Mouse (Mus musculus) Patski (cell line): ENCODE data around the gene Hlcs. TPM values are rescaled to one million over a fixed set of nuclear protein-coding genes. Genes with fewer than 3 reads are reported as not detected.

ENCODE experiments used
- ATAC-seq: fragments of 100-300 bp; one replicate; pipeline ENCODE4 v1.8.0; 2021
- CTCF ChIA-PET: fragments of 350-600 bp; sonication (Branson Sonifier 250); formaldehyde crosslinking; loops from one replicate; lab custom pipeline; 2022; ENCODE audit warnings: inconsistent platforms; lab: Charles Lee
- POLR2A ChIA-PET: fragments of 350-600 bp; sonication (Branson Sonifier 250); formaldehyde crosslinking; loops from one replicate; lab custom pipeline; 2022; ENCODE audit warnings: antibody characterized with exemption, inconsistent platforms; lab: Charles Lee
- DNase-seq: peaks from one replicate; pipeline ENCODE4 v3.0.0-alpha.2; 2011; ENCODE audit warnings: low read depth, low spot score
- H3K27me3 ChIP-seq: fragments of 371-371 bp; one replicate; pipeline ENCODE4 v1.5.1; 2021
- CTCF ChIP-seq: fragments of 100-300 bp; IDR thresholded peaks from one replicate; pipeline ENCODE4 v1.5.1; 2021
- in situ Hi-C: fragments of 300-500 bp; cut with MboI; formaldehyde crosslinking; loops from 3 replicates; pipeline ENCODE4 v1.11.1; 2018; ENCODE audit warnings: low pct_unique_long_range_greater_than_20kb, mixed read lengths
- polyA plus RNA-seq: library from polyadenylated mRNA; unstranded; gene quantifications from one replicate; pipeline ENCODE4 v1.2.3, GENCODE M21; 2021

Gene Hlcs
- polyA plus RNA-seq, 1 experiment from 2014 or later, result 15.3 TPM

GRCm38 (mm10) chr16:94290073-94290999, 23.0 kb downstream of the Hlcs start:
- no peak for TF ChIP-seq CTCF
- in situ Hi-C loops, result no loop called here
- CTCF ChIA-PET, result interaction anchor here (2.1 kb wide), 1 partner anchor 12 kb away, joined by 4 read pairs; no protein-coding TSS in a partner anchor
- ATAC-seq (peak; percentile 87), DNase-seq (no peak)
- POLR2A ChIA-PET, result interaction anchor here (1.3 kb wide), 1 partner anchor 21 kb away, joined by 5 read pairs; no protein-coding TSS in a partner anchor
- peaks cover 9% of the 10 kb centered on the region for H3K27me3 ChIP-seq

GRCm38 (mm10) chr16:94289138-94290072, 24.0 kb downstream of the Hlcs start:
- peaks cover 9% of the 10 kb centered on the region for H3K27me3 ChIP-seq
- peak; percentile 44 for ATAC-seq
- in situ Hi-C loops, result no loop called here
- DNase-seq, result no peak
- CTCF ChIA-PET, result interaction anchor here (1.1 kb wide), 1 partner anchor 19 kb away, joined by 3 read pairs; no protein-coding TSS in a partner anchor
- TF ChIP-seq CTCF, result no peak
- POLR2A ChIA-PET, result interaction anchor here (1.0 to 1.3 kb wide), 3 partner anchors 16 to 29 kb away, joined by 3 to 5 read pairs (median 3); no protein-coding TSS in a partner anchor

- in situ Hi-C loops, result no loop called here
- POLR2A ChIA-PET, result no interaction called here
Observed at GRCm38 (mm10) chr16:94287826-94288225, 25.5 kb downstream of the Hlcs start.

GRCm38 (mm10) chr16:94283972-94284371, 29.4 kb downstream of the Hlcs start:
- no peak for DNase-seq
- no peak for TF ChIP-seq CTCF
- in situ Hi-C loops, result no loop called here
- no peak for ATAC-seq
- CTCF ChIA-PET, result no interaction called here
- POLR2A ChIA-PET, result interaction anchor here (0.7 kb wide), 1 partner anchor 40 kb away, joined by 3 read pairs; no protein-coding TSS in a partner anchor
- H3K27me3 ChIP-seq, result no peaks in the 10 kb centered on the region

More at GRCm38 (mm10) chr16:94287826-94288225, 25.5 kb downstream of the Hlcs start:
- DNase-seq (no peak), ATAC-seq (no peak)
- H3K27me3 ChIP-seq, result peaks cover 5% of the 10 kb centered on the region
- TF ChIP-seq CTCF, result no peak
- CTCF ChIA-PET, result no interaction called here

GRCm38 (mm10) chr16:94270826-94271225, 42.5 kb downstream of the Hlcs start:
- DNase-seq (no peak), ATAC-seq (no peak)
- ChIA-PET CTCF (interaction anchor here (0.9 to 1.3 kb wide), 2 partner anchors 18 to 43 kb away, joined by 3 read pairs; partner anchors contain the start of gene Hlcs), POLR2A (no interaction called here)
- in situ Hi-C loops, result no loop called here
- TF ChIP-seq CTCF, result no peak
- no peaks in the 10 kb centered on the region for H3K27me3 ChIP-seq

GRCm38 (mm10) chr16:94269635-94270034, 43.7 kb downstream of the Hlcs start:
- in situ Hi-C loops, result no loop called here
- DNase-seq (peak; percentile 24), ATAC-seq (peak; percentile 54)
- ChIA-PET CTCF (interaction anchor here (0.8 to 1.3 kb wide), 5 partner anchors 32 to 512 kb away, joined by 3 read pairs; partner anchors contain the start of gene Hlcs), POLR2A (no interaction called here)
- H3K27me3 ChIP-seq, result no peaks in the 10 kb centered on the region
- TF ChIP-seq CTCF, result no peak

GRCm38 (mm10) chr16:94268205-94268604, 45.2 kb downstream of the Hlcs start:
- in situ Hi-C loops, result no loop called here
- CTCF ChIA-PET, result no interaction called here
- TF ChIP-seq CTCF, result no peak

GRCm38 (mm10) chr16:94264611-94265010, 48.8 kb downstream of the Hlcs start:
- ATAC-seq, result no peak
- CTCF ChIA-PET, result interaction anchor here (1.3 kb wide), 1 partner anchor 49 kb away, joined by 3 read pairs; the partner anchor contains the start of gene Hlcs
- in situ Hi-C loops, result no loop called here
- DNase-seq, result no peak
- POLR2A ChIA-PET, result no interaction called here
- no peaks in the 10 kb centered on the region for H3K27me3 ChIP-seq
- no peak for TF ChIP-seq CTCF

More at GRCm38 (mm10) chr16:94268205-94268604, 45.2 kb downstream of the Hlcs start:
- POLR2A ChIA-PET, result no interaction called here
- DNase-seq, result no peak
- H3K27me3 ChIP-seq, result no peaks in the 10 kb centered on the region
- no peak for ATAC-seq

GRCm38 (mm10) chr16:94262501-94262900, 50.9 kb downstream of the Hlcs start:
- TF ChIP-seq CTCF, result no peak
- ChIA-PET POLR2A (interaction anchor here (0.7 kb wide), 2 partner anchors 111 to 177 kb away, joined by 3 to 5 read pairs; no protein-coding TSS in a partner anchor), CTCF (no interaction called here)
- in situ Hi-C loops, result no loop called here
- H3K27me3 ChIP-seq, result no peaks in the 10 kb centered on the region
- ATAC-seq, result no peak
- no peak for DNase-seq
